Mouse (Mus musculus): ENCODE measurements around the gene Dao.
A peak's percentile ranks its signal among the peaks of the same experiment; 100 is the strongest.

The Dao gene

DNA sequence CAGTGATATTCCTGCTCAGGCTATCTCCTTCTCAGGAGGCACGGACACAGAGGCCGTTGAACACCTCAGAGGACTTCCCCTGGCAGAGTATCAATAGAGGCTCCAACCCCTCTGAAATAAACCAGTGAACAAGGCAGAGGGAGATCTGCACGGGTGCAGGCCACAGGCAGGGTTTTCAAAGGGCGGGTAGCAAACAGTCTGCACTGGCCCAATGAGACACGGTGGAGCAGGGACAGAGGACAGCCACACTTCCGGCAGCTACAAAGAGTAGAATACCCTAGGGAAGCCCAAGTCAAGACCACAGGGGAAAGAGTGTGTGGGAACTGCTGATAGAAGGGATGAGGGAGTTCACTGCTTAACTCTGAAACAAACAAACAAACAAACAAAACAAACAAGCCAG is 20.0 kb upstream of the Dao start:
- no peak for DNase-seq (ENCODE audit: low spot score in 2 of 2)

DNA sequence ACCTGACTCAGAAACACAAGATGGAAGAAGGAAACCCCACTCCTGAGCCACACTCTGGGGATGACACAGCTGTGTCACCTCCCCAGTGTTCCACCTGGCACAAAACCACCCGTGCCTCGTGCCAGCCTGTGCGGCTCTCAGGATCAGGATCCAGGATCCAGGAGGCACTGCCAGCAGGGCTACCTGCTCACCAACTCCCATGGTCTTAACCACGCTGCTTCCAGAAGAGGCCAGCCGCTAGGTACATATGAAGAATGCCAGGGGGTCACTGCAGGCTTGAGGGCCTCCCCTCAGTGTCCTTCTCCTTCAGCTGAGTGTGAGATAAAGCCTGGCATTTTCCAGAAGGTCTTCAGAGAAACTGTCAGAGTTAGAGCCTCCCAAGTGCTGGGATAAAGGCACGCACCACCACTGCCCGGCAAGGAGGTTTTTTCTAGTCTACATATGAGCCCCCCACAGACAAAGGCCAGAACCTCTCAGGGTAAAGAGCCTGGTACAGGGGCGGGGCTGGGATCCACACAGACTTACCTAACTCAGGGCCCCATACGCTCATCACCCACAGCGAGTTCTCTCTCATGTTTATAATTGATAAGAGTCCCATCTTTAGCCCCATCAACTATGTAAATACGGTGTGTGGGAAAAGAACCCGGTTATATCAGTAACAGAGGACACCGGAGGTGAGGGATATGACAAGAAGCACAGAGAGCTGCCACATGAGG is 19.3 kb upstream of the Dao start:
- no peak for DNase-seq (ENCODE audit: low spot score in 2 of 2)

DNA sequence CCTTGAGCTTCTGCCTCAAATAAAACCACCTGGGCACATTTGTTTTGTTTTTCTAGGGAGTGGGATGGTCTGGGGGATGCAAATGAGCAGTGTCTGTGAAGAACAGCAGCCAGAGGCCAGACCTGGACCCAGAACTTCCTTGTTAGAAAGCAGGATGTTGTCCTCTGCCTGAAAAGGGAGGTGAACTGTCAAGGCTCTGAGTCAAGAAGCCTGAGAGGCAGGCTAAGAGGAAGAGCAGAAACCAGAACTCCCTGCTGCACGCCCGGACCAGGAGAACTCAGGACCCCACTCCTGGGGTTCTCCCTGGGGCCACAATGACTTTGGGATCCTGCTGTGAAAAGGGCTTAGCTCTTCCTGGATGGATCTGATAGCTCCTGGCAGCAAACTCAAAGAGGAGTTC is 17.8 kb upstream of the Dao start:
- DNase-seq (ENCODE audit: low spot score in 2 of 2): no peak

DNA sequence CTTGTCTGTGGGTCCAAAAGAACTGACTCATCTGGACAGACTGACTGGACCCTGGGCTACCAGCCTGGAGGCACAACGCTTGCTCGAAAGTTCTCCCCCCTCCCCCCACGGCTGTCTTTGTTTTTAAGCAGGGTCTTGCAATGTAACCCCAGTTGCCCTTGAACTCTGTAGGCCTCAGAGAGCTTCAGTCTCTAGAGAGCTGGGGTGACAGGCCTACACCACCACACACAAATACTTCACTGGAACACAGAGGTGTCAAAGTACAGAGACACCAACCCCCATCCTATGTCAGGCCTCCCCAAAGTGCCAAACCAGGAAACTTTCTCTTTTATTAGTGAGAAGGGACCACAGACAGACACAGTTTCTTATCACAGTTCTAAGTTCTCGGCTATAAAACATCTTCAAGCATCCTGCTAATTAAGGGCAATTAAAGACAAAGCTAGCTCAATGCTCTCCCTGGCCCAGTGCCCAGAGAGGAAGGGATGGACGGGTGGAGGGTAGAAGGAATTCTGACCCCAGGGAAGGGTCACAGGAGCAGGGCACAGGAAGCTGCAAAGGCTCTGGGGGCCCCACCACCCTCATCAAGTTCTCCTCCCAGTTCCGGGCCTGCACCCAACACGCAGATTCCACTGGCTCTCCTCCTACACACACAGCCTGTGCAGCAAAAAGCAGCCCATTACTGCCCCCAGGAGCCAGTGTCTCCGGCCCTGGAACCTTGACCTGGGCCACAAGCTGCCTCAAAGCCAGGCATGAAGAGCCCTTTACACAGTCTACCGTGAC is 17.1 kb upstream of the Dao start:
- DNase-seq (ENCODE audit: low spot score in 2 of 2): peak; percentile 7 to 48

DNA sequence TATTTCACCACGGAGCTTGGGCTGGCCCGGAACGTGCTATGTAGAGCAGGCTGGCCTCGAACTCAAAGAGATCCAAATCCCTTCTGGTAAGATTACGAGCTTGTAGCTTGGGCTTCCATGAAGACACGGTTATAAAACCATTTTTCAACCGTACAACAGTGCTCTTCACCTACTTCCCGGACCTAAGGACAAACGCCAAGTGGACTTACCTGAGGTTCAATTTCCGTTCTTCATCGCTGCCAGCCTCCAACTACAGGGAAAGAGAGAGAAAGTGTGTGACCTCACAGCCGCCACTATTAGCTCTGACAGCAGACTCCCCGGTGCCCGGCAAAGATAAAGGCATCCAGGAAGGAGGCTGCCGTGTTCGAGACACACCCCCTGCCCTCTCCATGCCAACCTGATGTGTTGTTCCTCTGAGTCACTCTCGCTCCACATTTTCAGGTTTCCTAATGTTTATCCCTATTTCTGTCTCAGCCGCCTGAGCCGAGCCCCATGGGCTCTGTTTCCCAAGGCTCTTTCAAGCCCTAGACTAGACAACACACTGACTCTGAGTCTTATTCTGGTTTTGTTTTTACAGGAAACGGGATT is 14.0 kb upstream of the Dao start:
- DNase-seq (ENCODE audit: low spot score in 2 of 2): no peak

DNA sequence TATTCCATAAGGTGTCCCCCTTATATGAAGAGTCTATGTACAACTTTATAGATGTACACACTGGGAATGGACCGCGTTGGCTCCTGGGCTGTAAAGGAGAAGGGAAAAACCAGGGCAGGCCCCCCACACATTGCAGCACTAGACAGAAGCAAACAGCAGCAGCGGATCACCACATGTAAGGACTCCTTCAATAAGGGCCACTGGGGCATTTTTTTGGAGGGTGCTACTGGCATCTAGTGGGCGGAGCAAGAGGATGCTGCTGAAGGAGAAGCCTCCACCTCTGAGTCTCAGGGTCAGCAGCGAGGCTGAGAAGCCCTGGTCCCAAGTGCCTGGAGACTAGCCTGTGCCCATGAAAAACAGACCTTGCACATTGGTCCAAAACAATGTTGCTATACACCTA is 12.9 kb upstream of the Dao start:
- DNase-seq (ENCODE audit: low spot score in 2 of 2): no peak

DNA sequence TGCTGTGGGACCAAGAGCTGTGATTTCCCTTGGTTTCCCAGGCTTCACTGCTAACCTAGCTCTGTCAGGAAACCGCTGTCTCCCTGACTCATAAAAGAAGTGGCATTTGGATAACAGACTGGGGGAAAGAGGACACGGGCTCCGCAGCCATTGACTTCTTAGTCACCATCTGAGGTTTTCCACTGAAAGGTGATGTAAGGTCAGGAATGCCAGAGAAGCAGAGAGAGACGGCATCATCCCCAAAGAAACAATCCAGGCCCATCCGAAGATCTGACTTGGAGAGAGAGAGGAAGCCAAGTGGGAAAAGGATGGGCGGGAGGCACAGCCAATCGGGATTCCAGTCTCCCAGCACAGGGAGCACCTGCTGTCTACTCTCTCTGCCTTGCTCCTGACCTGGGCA is 12.4 kb upstream of the Dao start:
- DNase-seq (ENCODE audit: low spot score in 2 of 2): no peak

DNA sequence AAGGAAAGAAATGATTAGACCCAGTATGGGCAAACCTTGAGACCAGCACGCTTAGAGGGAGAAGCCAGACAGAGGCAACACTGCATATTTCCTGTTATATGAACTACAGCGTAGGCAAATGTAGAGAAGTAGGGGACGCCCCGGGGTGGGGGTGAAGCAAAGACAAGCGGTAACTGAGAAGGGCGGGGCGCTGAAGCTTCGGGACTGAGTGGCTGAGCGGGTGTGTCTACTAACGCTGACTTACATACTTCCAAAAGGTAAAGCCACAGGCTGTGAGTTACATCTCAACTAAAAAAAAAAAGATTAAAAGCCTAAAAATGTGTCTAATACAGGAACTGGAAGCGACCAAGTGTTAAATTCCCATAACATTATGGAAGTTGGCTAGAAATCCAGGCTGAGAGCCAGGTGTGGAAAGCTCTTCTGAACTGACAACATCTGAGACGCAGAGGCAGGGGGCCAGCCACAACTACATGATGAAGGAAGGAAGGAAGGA is 11.1 kb upstream of the Dao start:
- peak; percentile 84 to 87 for DNase-seq (ENCODE audit: low spot score in 2 of 2)

DNA sequence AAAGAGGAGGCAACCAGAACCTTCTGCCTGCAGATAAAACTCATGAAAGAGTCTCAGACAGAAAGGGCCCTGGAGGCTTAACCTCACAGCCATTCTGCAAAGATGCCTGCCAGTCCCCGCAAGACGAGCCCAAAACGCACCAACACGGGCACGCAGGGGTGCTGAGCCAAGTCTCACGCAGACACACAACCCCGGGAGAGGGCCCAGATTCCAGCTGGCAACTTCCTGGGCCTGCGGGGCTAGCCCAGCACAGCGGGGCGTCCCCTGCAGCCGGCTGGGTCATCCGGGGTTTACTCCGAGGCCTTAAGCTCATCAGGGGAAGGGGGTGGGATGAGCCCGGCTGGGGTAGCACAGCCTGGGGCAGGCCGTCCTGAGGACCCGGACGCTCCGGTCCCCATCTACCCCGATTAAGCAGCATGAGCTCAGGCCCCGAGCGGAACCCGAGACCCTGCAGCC is 10.4 kb upstream of the Dao start:
- peak; percentile 30 to 35 for DNase-seq (ENCODE audit: low spot score in 2 of 2)

DNA sequence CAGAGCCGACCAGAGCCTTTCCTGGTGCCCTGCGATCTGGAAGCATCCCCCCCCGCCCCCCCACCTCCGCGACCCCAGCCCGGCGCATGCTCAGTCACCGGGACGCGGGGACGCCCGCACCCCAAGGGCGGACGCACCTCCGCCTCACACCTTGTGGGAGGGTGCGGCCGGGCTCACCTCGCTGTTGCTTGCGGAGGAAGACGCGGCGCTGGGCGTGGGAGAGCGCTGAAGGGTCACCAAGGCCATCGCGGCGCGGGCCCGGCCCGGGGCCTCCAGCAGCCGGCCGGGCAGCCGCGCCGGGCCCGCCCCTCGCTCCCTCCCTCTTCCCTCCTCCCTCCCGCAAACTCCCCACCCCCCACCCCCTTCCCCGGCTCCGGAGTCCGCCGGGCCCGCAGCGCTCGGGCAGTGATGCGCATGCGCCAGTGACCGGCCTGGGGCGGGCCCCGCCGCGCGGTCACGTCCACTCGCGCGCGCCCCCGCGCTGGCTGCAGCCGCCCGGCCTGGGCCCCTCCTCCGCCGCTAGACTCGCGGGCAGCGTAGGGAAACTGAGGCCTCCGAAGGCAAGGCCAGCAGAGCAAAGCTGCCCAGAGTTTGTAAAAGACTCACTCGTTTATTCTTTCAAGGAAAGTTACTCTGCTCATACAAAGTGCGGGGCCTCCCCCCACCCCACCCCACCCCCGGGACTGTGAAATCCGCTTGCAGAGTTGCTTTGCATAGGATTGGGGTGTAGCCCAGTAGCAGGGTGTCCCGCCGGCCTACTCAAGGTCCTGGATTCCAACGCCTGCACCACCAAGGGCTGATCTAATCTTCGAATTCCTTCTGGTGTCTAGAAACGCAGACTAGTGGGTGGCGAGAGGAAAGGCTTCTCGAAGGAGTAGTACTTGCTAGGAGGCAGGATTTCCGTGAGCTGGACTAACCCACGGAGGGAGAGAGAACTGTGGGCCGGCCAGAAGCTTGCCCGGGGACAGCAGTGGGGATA is 9.7 kb upstream of the Dao start, which contains the start of gene Ssh1:
Gene Ssh1, minus strand, starts transcription at position 408 of the 979 bp plus-strand sequence.
- peak; percentile 72 to 74 for DNase-seq (ENCODE audit: low spot score in 2 of 2)

DNA sequence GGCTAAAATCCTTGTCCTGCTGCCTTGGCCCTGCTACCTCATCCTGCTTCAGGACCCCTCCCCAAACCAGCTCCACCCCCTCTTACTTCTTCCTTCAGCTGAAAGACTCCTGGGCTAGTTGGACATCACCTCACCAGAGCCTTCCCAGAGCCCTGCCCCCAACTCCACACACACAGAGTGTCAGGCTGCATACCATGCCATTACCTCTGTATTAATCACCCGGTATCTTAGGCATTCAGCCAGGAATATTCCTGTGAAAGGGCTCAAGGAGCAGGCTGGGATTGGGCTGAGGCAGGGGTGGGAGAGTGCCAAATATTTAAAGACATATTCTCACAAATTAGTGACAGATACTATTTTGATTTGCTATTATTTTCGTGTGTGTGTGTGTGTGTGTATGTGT is 7.0 kb upstream of the Dao start:
- no peak for DNase-seq (ENCODE audit: low spot score in 2 of 2)

DNA sequence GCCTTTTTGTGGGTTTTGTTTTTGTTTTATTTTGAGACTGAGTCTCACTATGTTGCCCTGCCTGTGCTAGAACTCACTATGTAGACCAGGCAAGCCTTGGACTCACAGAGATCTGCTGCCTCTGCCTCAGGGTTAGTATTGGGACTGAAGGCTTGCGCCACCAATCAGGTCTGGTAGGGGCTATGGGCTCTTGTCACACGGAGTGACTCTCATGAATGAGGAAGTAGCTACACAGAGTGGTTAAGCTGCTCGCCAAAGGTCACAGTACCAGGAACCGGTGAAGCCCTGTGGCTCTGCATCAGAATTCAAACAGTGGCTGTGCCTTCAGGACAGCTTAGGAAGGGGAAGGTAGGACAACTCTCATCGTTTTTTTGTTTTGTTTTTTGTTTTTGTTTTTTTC is 4.1 kb upstream of the Dao start:
- peak; percentile 26 to 44 for DNase-seq (ENCODE audit: low spot score in 2 of 2)

DNA sequence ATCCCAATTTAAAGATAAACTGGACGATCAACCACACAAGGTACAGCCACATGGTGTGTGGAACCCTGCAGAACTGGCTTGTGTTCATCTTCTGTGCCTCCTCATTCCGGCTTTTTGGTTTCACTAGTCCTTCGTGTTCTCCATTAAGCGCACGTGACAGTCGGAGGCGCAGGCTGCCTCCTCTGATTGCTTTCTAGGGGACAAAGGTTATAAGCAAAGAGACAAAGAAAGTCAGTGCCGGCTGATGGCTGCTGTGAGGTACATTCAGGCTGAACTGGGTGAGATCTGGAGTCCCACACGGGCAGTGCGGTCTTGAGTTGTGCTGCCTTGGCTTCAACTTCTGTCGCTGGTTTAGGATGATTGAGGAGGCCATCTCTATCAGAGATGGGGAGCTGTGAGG is 1.1 kb downstream of the Dao start:
- DNase-seq (ENCODE audit: low spot score in 2 of 2): no peak

DNA sequence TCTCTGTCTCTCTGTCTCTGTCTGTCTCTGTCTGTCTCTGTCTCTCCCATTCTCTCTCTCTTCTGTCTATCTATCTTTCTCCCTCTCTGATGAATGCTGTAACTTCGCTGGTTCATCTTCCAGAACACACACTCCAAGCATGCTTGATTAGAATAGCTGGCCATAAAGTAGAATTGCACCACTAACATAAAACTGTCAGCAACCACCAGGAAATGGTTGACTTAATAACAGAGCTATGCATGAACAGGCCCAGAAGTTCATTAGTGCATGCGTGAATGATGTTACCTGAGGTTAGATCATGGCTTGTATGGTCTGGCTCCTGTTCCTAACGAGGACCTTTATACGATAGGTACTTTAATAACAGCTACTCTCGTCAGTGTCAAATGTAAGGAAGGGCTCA is 1.6 kb downstream of the Dao start:
- no peak for DNase-seq (ENCODE audit: low spot score in 2 of 2)

DNA sequence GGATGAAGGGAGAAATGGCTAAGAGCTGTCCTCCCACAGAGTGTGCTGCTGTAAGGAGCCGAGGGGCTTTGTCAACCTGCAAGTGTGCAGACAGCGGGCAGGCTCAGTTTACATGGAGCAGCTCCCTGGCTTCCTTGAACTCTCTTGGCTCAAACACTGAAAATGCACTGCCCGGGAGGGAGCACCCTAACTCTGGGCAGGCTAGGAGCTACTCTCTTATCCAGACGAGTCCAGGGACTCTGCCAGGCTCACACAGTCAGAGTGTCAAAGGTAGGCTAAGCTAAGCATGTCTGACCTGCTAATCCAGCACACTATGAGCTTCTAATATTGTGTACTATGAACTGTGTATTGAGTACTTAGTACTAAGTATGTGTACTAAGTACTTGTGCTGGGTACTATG is 3.5 kb downstream of the Dao start:
- DNase-seq (ENCODE audit: low spot score in 2 of 2): no peak

DNA sequence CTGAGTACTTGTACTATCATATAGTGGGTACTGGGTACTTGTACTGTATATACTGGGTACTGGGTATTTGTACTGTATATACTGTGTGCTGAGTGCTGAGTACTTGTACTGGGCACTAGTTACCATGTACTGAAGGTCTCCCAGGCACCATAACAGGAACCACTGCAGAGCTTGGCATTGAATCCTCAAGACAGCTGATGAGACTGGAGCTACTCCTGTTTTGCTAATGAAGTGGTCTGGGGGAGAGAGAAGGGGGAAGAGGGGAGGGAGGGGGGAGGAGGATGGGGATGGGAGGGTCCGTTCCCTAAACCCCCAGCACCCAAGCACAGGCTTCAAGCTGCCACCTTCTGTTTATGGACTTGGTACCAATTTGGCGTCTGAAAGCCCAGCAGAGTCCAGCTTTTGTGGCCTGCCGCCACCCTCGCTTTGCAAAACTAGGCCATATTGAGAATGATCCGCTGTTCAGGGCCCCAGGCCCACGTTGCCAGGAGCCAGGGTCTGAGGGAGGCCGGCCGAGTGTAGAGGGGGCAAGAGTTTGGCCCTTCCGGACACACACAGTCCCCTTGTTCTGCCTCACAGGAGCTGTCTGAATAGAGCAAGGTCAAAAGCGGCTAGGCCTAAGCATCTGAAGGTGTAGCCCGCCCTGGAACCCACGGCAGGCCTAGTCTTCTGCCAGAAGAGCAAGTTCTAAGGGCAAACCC is 4.4 kb downstream of the Dao start:
- no peak for DNase-seq (ENCODE audit: low spot score in 2 of 2)

DNA sequence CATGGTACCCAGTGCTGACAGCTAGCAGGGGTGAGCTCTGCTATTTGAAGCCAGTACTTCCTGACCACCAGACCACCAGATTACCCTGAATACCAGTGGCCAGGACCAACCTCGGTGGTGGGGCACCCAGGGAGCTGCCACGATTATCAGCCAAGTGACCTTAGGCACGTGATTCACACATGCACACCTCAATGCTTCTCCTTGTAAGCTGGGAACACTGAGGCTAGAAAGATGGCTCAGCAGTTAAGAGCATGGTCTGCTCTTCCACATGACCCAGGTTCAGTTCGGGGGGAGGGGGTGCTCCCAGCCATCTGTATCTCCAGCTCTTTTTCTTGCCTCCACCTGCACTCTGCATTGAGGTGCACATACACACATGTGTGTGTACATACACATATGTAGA is 5.5 kb downstream of the Dao start:
- DNase-seq (ENCODE audit: low spot score in 2 of 2): no peak

DNA sequence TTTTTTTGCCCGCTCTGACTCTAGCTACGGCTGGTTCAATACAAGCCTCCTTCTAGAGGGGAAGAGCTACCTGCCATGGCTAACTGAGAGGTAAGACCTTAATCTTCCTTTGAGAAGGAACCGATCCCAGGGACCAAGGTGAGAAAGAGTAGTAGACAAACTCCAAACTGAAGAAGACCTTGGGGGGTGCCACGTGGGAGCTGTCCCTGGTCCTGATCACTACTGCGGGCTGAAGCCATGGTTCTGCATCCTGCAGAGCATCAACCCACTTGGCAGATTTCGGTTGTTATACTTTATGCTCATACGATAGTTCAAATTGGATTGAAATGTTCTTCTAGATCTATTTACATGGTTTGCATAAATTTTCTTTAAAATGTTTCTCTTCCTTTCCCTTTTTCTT is 11.6 kb downstream of the Dao start:
- DNase-seq (ENCODE audit: low spot score in 2 of 2): no peak

DNA sequence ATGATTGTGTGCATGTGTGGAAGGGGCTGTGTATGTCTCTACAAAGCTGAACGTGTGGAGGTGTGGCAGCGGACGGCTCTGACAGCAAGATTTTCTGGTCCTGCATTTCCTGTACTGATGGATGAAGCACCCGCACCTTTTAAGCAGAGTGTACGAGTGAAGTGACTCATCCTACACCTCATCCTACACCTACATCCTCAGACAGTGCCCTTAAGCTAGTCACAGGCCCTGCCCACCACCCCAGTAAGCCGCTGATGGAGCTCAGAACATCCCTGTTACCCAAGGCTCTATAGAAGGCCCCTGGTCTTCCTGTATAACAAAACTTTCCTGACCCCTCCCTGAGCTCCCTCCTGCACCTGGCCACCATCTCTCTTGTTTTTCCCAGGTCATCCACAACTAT is 20.9 kb downstream of the Dao start:
- no peak for DNase-seq (ENCODE audit: low spot score in 2 of 2)

DNA sequence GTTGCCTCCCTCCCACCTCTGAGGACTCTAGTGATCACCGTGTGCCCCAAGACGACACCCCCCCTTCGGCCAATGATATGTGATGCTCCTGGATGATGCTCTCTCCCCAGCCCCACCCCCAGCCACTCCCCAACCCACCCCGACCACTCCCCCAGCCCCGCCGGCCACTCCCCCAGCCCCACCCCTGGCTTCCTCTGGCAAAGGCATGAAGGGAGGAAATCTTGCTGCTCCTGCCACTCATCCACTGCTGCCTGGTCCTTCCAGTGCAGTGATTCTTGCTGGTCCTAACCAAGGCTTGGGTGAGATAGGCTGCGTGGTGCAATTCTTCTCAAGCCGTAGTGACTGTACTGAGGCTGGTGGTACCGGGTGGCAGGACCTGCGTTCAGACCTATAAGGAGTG is 21.4 kb downstream of the Dao start:
- no peak for DNase-seq (ENCODE audit: low spot score in 2 of 2)

Measured in natural killer cell, adult 2 months (primary cell).